Mouse (Mus musculus) forebrain, embryonic 16.5 days (tissue): ENCODE results near the gene Tlr9. TPM values are rescaled to one million over a fixed set of nuclear protein-coding genes. Genes with fewer than 3 reads are reported as not detected.

Source experiments
- microRNA counts: library from miRNA; unstranded; fragments of <30 nt; microRNA quantifications from one replicate; lab custom pipeline; 2016
- microRNA-seq: library from miRNA; unstranded; fragments of <30 nt; microRNA quantifications from one replicate; pipeline ENCODE4, GENCODE M21; 2017
- polyA plus RNA-seq: library from polyadenylated mRNA; unstranded; fragments of >200 nt; fragmentation: Nextera tagmentation; extraction: Ambion mirVana; gene quantifications from 2 replicates; pipeline ENCODE4 v1.2.1, GENCODE M21; 2015

Gene Tlr9
- polyA plus RNA-seq, 1 experiment from 2014 or later, result not detected

MicroRNAs within 50 kb of the gene (microRNA counts, 519-probe panel; counts per million panel counts)
- 4,675 counts per million, percentile 98 among the panel's probes with 10 or more counts for microRNA mmu-let-7g (lab: Ali Mortazavi, UCI)

Small RNA genes lying within 50 kb of the gene (microRNA-seq; reads per million reads assigned to microRNA genes)
- 82,307 reads per million, percentile 100 among the genes with 10 or more reads in this experiment for gene Mirlet7g

Other genes starting within 250 kb of the Tlr9 start
- 0.70 and 1.1 TPM in 2 replicates for gene Col6a4, start 125.8 kb upstream of the Tlr9 start, polyA plus RNA-seq
- 2.2 and 3.0 TPM in 2 replicates for gene Glyctk, start 64.5 kb upstream of the Tlr9 start, polyA plus RNA-seq
- 37.3 and 41.6 TPM in 2 replicates for gene Wdr82, start 51.7 kb upstream of the Tlr9 start, polyA plus RNA-seq
- gene Ppm1m, start 22.9 kb upstream of the Tlr9 start, polyA plus RNA-seq, result 14.0 and 14.7 TPM in 2 replicates
- 56.6 and 58.7 TPM in 2 replicates for gene Twf2, start 19.5 kb upstream of the Tlr9 start, polyA plus RNA-seq
- gene Alas1, start 26.1 kb downstream of the Tlr9 start, polyA plus RNA-seq, result 101 and 109 TPM in 2 replicates
- gene Poc1a, start 58.5 kb downstream of the Tlr9 start, polyA plus RNA-seq, result 10.5 and 11.6 TPM in 2 replicates
- 9.0 and 10.3 TPM in 2 replicates for gene Dusp7, start 146.0 kb downstream of the Tlr9 start, polyA plus RNA-seq
- gene Rpl29, start 206.9 kb downstream of the Tlr9 start, polyA plus RNA-seq, result 564 and 591 TPM in 2 replicates
- gene Acy1, start 215.7 kb downstream of the Tlr9 start, polyA plus RNA-seq, result 31.5 and 31.7 TPM in 2 replicates
- 6.2 and 7.7 TPM in 2 replicates for gene Abhd14b, start 224.9 kb downstream of the Tlr9 start, polyA plus RNA-seq
- 72.3 and 81.9 TPM in 2 replicates for gene Abhd14a, start 225.1 kb downstream of the Tlr9 start, polyA plus RNA-seq
- gene Pcbp4, start 230.7 kb downstream of the Tlr9 start, polyA plus RNA-seq, result 221 and 249 TPM in 2 replicates
- gene Gpr62, start 243.3 kb downstream of the Tlr9 start, polyA plus RNA-seq, result 0.48 and 0.72 TPM in 2 replicates